Mouse (Mus musculus) myocyte (in vitro differentiated cells): ENCODE data around the gene Avp. TPM values are rescaled to one million over a fixed set of nuclear protein-coding genes. Genes with fewer than 3 reads are reported as not detected.

ENCODE experiments used
- H3K27me3 ChIP-seq: one replicate; pipeline ENCODE4 v1.6.1; 2011; ENCODE audit not compliant: control insufficient read depth, insufficient read depth, insufficient read length
- H3K36me3 ChIP-seq: one replicate; pipeline ENCODE4 v1.6.1; 2011; ENCODE audit not compliant: control insufficient read depth, insufficient read depth
- H3K4me2 ChIP-seq: one replicate; pipeline ENCODE4 v1.6.1; 2011; ENCODE audit warnings: low read depth, control low read depth
- H3K4me3 ChIP-seq: one replicate; pipeline ENCODE4 v1.5.1; 2011; ENCODE audit warnings: mild to moderate bottlenecking, control low read depth, moderate library complexity
- H3K79me2 ChIP-seq: one replicate; pipeline ENCODE4 v1.6.1; 2011; ENCODE audit not compliant: control insufficient read depth, insufficient read depth
- H3ac ChIP-seq: one replicate; pipeline ENCODE4 v1.6.1; 2011; ENCODE audit not compliant: control insufficient read depth, insufficient read length
- CEBPB ChIP-seq: IDR thresholded peaks from 2 replicates; pipeline ENCODE4 v1.6.1; 2011; ENCODE audit warnings: mild to moderate bottlenecking, moderate library complexity; ENCODE audit not compliant: poor library complexity, insufficient read depth, severe bottlenecking
- E2F4 ChIP-seq: IDR thresholded peaks from one replicate; pipeline ENCODE4 v1.6.1; 2011; ENCODE audit warnings: mild to moderate bottlenecking, control low read depth, moderate library complexity; ENCODE audit not compliant: insufficient read depth
- MAX ChIP-seq: IDR thresholded peaks from one replicate; pipeline ENCODE4 v1.6.1; 2011; ENCODE audit warnings: low read depth, mild to moderate bottlenecking, control low read depth
- MYOD1 ChIP-seq, 3 experiments: IDR thresholded peaks; one replicate each; pipeline ENCODE4 v1.6.1; 2011; ENCODE audit warnings: control low read depth in 2 of 3, low read depth in 2 of 3, mild to moderate bottlenecking in 2 of 3, moderate library complexity in 1 of 3; ENCODE audit not compliant: insufficient read length in 2 of 3, control insufficient read depth in 1 of 3
- MYOG ChIP-seq, 3 experiments: IDR thresholded peaks; one replicate each; pipeline ENCODE4 v1.6.1; 2011; ENCODE audit warnings: control low read depth in 2 of 3, low read depth in 2 of 3, mild to moderate bottlenecking in 2 of 3; ENCODE audit not compliant: insufficient read length in 2 of 3, control insufficient read depth in 1 of 3, insufficient read depth in 1 of 3
- POLR2A ChIP-seq: IDR thresholded peaks from one replicate; pipeline ENCODE4 v1.6.1; 2011; ENCODE audit warnings: low read depth, mild to moderate bottlenecking, control low read depth, moderate library complexity; ENCODE audit not compliant: insufficient read length
- POLR2AphosphoS2 ChIP-seq: IDR thresholded peaks from one replicate; pipeline ENCODE4 v1.6.1; 2011; ENCODE audit warnings: low read depth, control low read depth; ENCODE audit not compliant: insufficient read length
- REST ChIP-seq: IDR thresholded peaks from one replicate; pipeline ENCODE4 v1.6.1; 2011; ENCODE audit warnings: mild to moderate bottlenecking, control low read depth, moderate library complexity; ENCODE audit not compliant: insufficient read depth, insufficient read length
- SRF ChIP-seq: IDR thresholded peaks from one replicate; pipeline ENCODE4 v1.6.1; 2011; ENCODE audit warnings: low read depth; ENCODE audit not compliant: control insufficient read depth, insufficient read length
- TCF12 ChIP-seq: IDR thresholded peaks from one replicate; pipeline ENCODE4 v1.6.1; 2011; ENCODE audit warnings: mild to moderate bottlenecking, control low read depth; ENCODE audit not compliant: poor library complexity, insufficient read depth, severe bottlenecking
- TCF3 ChIP-seq: IDR thresholded peaks from one replicate; pipeline ENCODE4 v1.6.1; 2011; ENCODE audit warnings: low read depth, control low read depth; ENCODE audit not compliant: insufficient read length
- USF1 ChIP-seq: IDR thresholded peaks from one replicate; pipeline ENCODE4 v1.6.1; 2011; ENCODE audit warnings: low read depth, mild to moderate bottlenecking, control low read depth, moderate library complexity
- polyA plus RNA-seq: library from polyadenylated mRNA; unstranded; fragments of >200 nt; fragmentation: generic; extraction: Trizol; gene quantifications from one replicate; pipeline ENCODE4 v1.2.1, GENCODE M21; 2012; ENCODE audit warnings: missing spikeins

Avp gene
- not detected for polyA plus RNA-seq

GRCm38 (mm10) chr2:130582552-130582951 is at the start of gene Avp:
Avp (minus strand) TSS chr2:130582554.
- peaks cover 17% of the 10 kb centered on the region for H3K27me3 ChIP-seq
- no peak for TF ChIP-seq MAX
- no peak within 1 kb of the TSS for H3K4me2 ChIP-seq

GRCm38 (mm10) chr2:130629839-130630203 is 47.5 kb upstream of the Avp start, which contains the start of the genes Fastkd5 and Ubox5:
Fastkd5 (minus strand) TSS chr2:130630027.
Ubox5 (minus strand) TSS chr2:130630038.
- no peaks in the 10 kb centered on the region for H3K27me3 ChIP-seq
- peak within 1 kb of the TSS; percentile 94 for H3K4me2 ChIP-seq
- H3K79me2 ChIP-seq = peaks cover 44% of the 10 kb centered on the region
- peak within 1 kb of the TSS; percentile 73 for H3ac ChIP-seq
- H3K4me3 ChIP-seq = peak within 1 kb of the TSS; percentile 89
- peaks cover 14% of the 10 kb centered on the region for H3K36me3 ChIP-seq
- TF ChIP-seq TCF12 (no peak), POLR2A (peak; percentile 59), POLR2AphosphoS2 (peak; percentile 42)

More at GRCm38 (mm10) chr2:130582552-130582951, at the start of gene Avp:
- no peaks in the 10 kb centered on the region for H3K79me2 ChIP-seq
- no peak within 1 kb of the TSS for H3ac ChIP-seq
- H3K36me3 ChIP-seq = no peaks in the 10 kb centered on the region
- H3K4me3 ChIP-seq = no peak within 1 kb of the TSS

DNA sequence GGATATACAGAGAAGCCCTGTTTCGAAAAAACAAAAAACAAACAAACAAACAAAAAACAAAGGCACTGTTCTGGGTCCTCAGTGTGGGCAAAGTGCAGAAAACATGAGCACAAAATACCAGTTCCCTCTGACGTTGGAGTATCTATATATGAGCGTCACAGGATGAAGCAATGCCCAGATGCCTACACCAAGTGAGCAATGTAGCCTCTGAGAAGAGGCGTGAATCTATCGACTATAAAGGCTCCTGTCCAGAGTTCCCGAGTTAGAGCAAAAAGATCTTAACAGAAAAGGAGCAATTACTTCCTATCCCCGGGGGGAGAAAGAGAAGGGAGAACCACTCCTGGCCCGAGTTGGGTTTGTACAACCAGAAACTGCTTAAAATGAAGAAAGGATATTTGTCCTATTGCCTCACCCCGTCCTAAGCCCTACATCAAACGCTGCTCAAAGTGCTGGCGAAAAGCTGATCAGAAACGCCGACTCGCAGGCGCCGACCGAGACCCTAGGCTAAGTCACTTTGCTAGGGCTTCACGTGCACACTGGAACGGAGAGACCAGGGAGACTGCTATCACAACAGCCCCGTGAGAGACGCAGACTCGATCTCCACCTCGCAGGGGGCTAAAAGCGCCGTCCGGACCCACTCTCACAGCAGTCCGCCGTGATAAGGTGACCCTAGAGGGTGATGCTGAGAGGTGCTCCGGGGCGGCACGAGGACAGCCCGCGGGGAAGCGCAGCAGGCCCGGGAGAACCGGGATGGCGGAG is 46.9 kb upstream of the Avp start:
- H3K4me2 ChIP-seq = peak overlapping the region; percentile 94
- no peak for TF ChIP-seq CEBPB
- TF ChIP-seq TCF12 = no peak
- no peak for TF ChIP-seq POLR2A
- TF ChIP-seq USF1 = no peak
- TF ChIP-seq REST = no peak
- TF ChIP-seq MYOD1 (IDR thresholded peaks at IDR 0.05; ENCODE audit: control insufficient read depth in 1 of 3, insufficient read length in 2 of 3, low read depth in 2 of 3) = no peak
- TF ChIP-seq TCF3 = no peak
- TF ChIP-seq MYOG (IDR thresholded peaks at IDR 0.05; ENCODE audit: control insufficient read depth in 1 of 3, insufficient read depth in 1 of 3, insufficient read length in 2 of 3, low read depth in 2 of 3) = no peak
- no peak for TF ChIP-seq SRF
- TF ChIP-seq MAX = no peak
- TF ChIP-seq E2F4 = no peak
- no peak for TF ChIP-seq POLR2AphosphoS2
- peak overlapping the region; percentile 89 for H3K4me3 ChIP-seq
- H3K36me3 ChIP-seq = peaks cover 14% of the 10 kb centered on the region
- H3ac ChIP-seq = peak overlapping the region; percentile 73
- H3K27me3 ChIP-seq = no peaks in the 10 kb centered on the region
- H3K79me2 ChIP-seq = peaks cover 47% of the 10 kb centered on the region

- H3K79me2 ChIP-seq = peaks cover 50% of the 10 kb centered on the region
- peak overlapping the region; percentile 73 for H3ac ChIP-seq
- no peaks in the 10 kb centered on the region for H3K27me3 ChIP-seq
- peak overlapping the region; percentile 94 for H3K4me2 ChIP-seq
- no peak for TF ChIP-seq POLR2A
- no peak for TF ChIP-seq POLR2AphosphoS2
- TF ChIP-seq SRF = no peak
- no peak for TF ChIP-seq TCF12
- TF ChIP-seq E2F4 = no peak
- no peak for TF ChIP-seq TCF3
- no peak for TF ChIP-seq REST
- TF ChIP-seq CEBPB = no peak
- TF ChIP-seq MAX = no peak
- no peak for TF ChIP-seq USF1
- TF ChIP-seq MYOD1 (IDR thresholded peaks at IDR 0.05; ENCODE audit: control insufficient read depth in 1 of 3, insufficient read length in 2 of 3, low read depth in 2 of 3) = no peak
- no peak for TF ChIP-seq MYOG (IDR thresholded peaks at IDR 0.05; ENCODE audit: control insufficient read depth in 1 of 3, insufficient read depth in 1 of 3, insufficient read length in 2 of 3, low read depth in 2 of 3)
- peak overlapping the region; percentile 89 for H3K4me3 ChIP-seq
- peaks cover 14% of the 10 kb centered on the region for H3K36me3 ChIP-seq
These were observed 46.1 kb upstream of the Avp start for GRCm38 (mm10) chr2:130628424-130628823.

- no peak overlapping the region for H3K4me3 ChIP-seq
- no peak overlapping the region for H3ac ChIP-seq
- H3K4me2 ChIP-seq = no peak overlapping the region
- H3K79me2 ChIP-seq = peaks cover 20% of the 10 kb centered on the region
- no peaks in the 10 kb centered on the region for H3K27me3 ChIP-seq
- peaks cover 33% of the 10 kb centered on the region for H3K36me3 ChIP-seq
- TF ChIP-seq TCF3 = no peak
- no peak for TF ChIP-seq CEBPB
- TF ChIP-seq TCF12 = no peak
- no peak for TF ChIP-seq E2F4
- no peak for TF ChIP-seq POLR2AphosphoS2
- no peak for TF ChIP-seq MYOD1 (IDR thresholded peaks at IDR 0.05; ENCODE audit: control insufficient read depth in 1 of 3, insufficient read length in 2 of 3, low read depth in 2 of 3)
- no peak for TF ChIP-seq MAX
- TF ChIP-seq SRF = no peak
- no peak for TF ChIP-seq REST
- TF ChIP-seq MYOG (IDR thresholded peaks at IDR 0.05; ENCODE audit: control insufficient read depth in 1 of 3, insufficient read depth in 1 of 3, insufficient read length in 2 of 3, low read depth in 2 of 3) = no peak
- no peak for TF ChIP-seq USF1
- no peak for TF ChIP-seq POLR2A
These were observed 36.6 kb upstream of the Avp start for GRCm38 (mm10) chr2:130618972-130619371.
